Mouse (Mus musculus): ENCODE results near the gene Pfdn6. TPM values are rescaled to one million over a fixed set of nuclear protein-coding genes. Genes with fewer than 3 reads are reported as not detected.
A peak's percentile ranks its signal among the peaks of the same experiment; 100 is the strongest.

The Pfdn6 gene
- polyA plus RNA-seq, 1 experiment, result 29.8 TPM

GRCm38 (mm10) chr17:33921361-33921760 is 18.8 kb downstream of the Pfdn6 start:
- Histone ChIP-seq H3K27ac (ENCODE audit: control insufficient read depth, insufficient read depth, low read length) (no peak overlapping the region), H3K4me1 (replicated peaks; ENCODE audit: control insufficient read depth, insufficient read depth, low read length) (peaks cover 13% of the 10 kb centered on the region), H3K4me3 (ENCODE audit: control insufficient read depth, insufficient read depth, low read length) (no peak overlapping the region), H3K27me3 (ENCODE audit: control insufficient read depth, insufficient read depth, low read length) (no peaks in the 10 kb centered on the region), H3K36me3 (ENCODE audit: control insufficient read depth, insufficient read depth, low read length) (no peaks in the 10 kb centered on the region)
- no peak for DNase-seq
- WGBS, result 77% methylated on average over 7 of the region's 7 CpGs
- no peak for TF ChIP-seq CTCF (IDR thresholded peaks at IDR 0.05; ENCODE audit: borderline replicate concordance, control insufficient read depth, extremely low read depth, insufficient read depth, low read length, poor library complexity)
- TF ChIP-seq POLR2A (IDR thresholded peaks at IDR 0.05; ENCODE audit: control insufficient read depth, extremely low read depth, insufficient read depth, low read length, poor library complexity), result no peak

GRCm38 (mm10) chr17:33920282-33921097 is 19.7 kb downstream of the Pfdn6 start:
- Histone ChIP-seq H3K4me3 (ENCODE audit: control insufficient read depth, insufficient read depth, low read length) (peak overlapping the region; percentile 92), H3K27me3 (ENCODE audit: control insufficient read depth, insufficient read depth, low read length) (no peaks in the 10 kb centered on the region), H3K4me1 (replicated peaks; ENCODE audit: control insufficient read depth, insufficient read depth, low read length) (peaks cover 13% of the 10 kb centered on the region), H3K36me3 (ENCODE audit: control insufficient read depth, insufficient read depth, low read length) (no peaks in the 10 kb centered on the region), H3K27ac (ENCODE audit: control insufficient read depth, insufficient read depth, low read length) (peak overlapping the region; percentile 75)
- DNase-seq, result peak; percentile 90
- no peak for TF ChIP-seq POLR2A (IDR thresholded peaks at IDR 0.05; ENCODE audit: control insufficient read depth, extremely low read depth, insufficient read depth, low read length, poor library complexity)
- peak; percentile 93 for TF ChIP-seq CTCF (IDR thresholded peaks at IDR 0.05; ENCODE audit: borderline replicate concordance, control insufficient read depth, extremely low read depth, insufficient read depth, low read length, poor library complexity)
- WGBS, result under 1% methylated on average over 36 of the region's 36 CpGs

- Histone ChIP-seq H3K4me3 (ENCODE audit: control insufficient read depth, insufficient read depth, low read length) (peak overlapping the region; percentile 92), H3K27me3 (ENCODE audit: control insufficient read depth, insufficient read depth, low read length) (no peaks in the 10 kb centered on the region), H3K4me1 (replicated peaks; ENCODE audit: control insufficient read depth, insufficient read depth, low read length) (peaks cover 18% of the 10 kb centered on the region), H3K27ac (ENCODE audit: control insufficient read depth, insufficient read depth, low read length) (peak overlapping the region; percentile 75), H3K36me3 (ENCODE audit: control insufficient read depth, insufficient read depth, low read length) (no peaks in the 10 kb centered on the region; the same call in 1 of the 2 replicates)
- WGBS, result under 1% methylated on average over 52 of the region's 52 CpGs
- DNase-seq, result peak; percentile 74
- TF ChIP-seq CTCF (IDR thresholded peaks at IDR 0.05; ENCODE audit: borderline replicate concordance, control insufficient read depth, extremely low read depth, insufficient read depth, low read length, poor library complexity), result no peak
- no peak for TF ChIP-seq POLR2A (IDR thresholded peaks at IDR 0.05; ENCODE audit: control insufficient read depth, extremely low read depth, insufficient read depth, low read length, poor library complexity)
Observed at GRCm38 (mm10) chr17:33919351-33920281, 20.5 kb downstream of the Pfdn6 start.

- Histone ChIP-seq H3K4me3 (ENCODE audit: control insufficient read depth, insufficient read depth, low read length) (peak overlapping the region; percentile 92; the same call in 1 of the 2 replicates), H3K36me3 (ENCODE audit: control insufficient read depth, insufficient read depth, low read length) (peaks cover 5% of the 10 kb centered on the region; the same call in 1 of the 2 replicates), H3K27me3 (ENCODE audit: control insufficient read depth, insufficient read depth, low read length) (no peaks in the 10 kb centered on the region), H3K4me1 (replicated peaks; ENCODE audit: control insufficient read depth, insufficient read depth, low read length) (peaks cover 18% of the 10 kb centered on the region), H3K27ac (ENCODE audit: control insufficient read depth, insufficient read depth, low read length) (peak overlapping the region; percentile 19)
- TF ChIP-seq POLR2A (IDR thresholded peaks at IDR 0.05; ENCODE audit: control insufficient read depth, extremely low read depth, insufficient read depth, low read length, poor library complexity) (no peak), CTCF (IDR thresholded peaks at IDR 0.05; ENCODE audit: borderline replicate concordance, control insufficient read depth, extremely low read depth, insufficient read depth, low read length, poor library complexity) (no peak)
- no peak for DNase-seq
- WGBS, result 83% methylated on average over 37 of the region's 37 CpGs
Observed at GRCm38 (mm10) chr17:33918293-33919203, 21.6 kb downstream of the Pfdn6 start.

GRCm38 (mm10) chr17:33917656-33918292 is 22.4 kb downstream of the Pfdn6 start:
- Histone ChIP-seq H3K4me1 (replicated peaks; ENCODE audit: control insufficient read depth, insufficient read depth, low read length) (peaks cover 18% of the 10 kb centered on the region), H3K27ac (ENCODE audit: control insufficient read depth, insufficient read depth, low read length) (no peak overlapping the region), H3K27me3 (ENCODE audit: control insufficient read depth, insufficient read depth, low read length) (no peaks in the 10 kb centered on the region), H3K36me3 (ENCODE audit: control insufficient read depth, insufficient read depth, low read length) (peaks cover 9% of the 10 kb centered on the region; the same call in 1 of the 2 replicates), H3K4me3 (ENCODE audit: control insufficient read depth, insufficient read depth, low read length) (no peak overlapping the region)
- TF ChIP-seq POLR2A (IDR thresholded peaks at IDR 0.05; ENCODE audit: control insufficient read depth, extremely low read depth, insufficient read depth, low read length, poor library complexity) (no peak), CTCF (IDR thresholded peaks at IDR 0.05; ENCODE audit: borderline replicate concordance, control insufficient read depth, extremely low read depth, insufficient read depth, low read length, poor library complexity) (no peak)
- DNase-seq, result no peak
- 95% methylated on average over 18 of the region's 18 CpGs for WGBS
